Mouse (Mus musculus): ENCODE data around the gene Rnf135.

DNA sequence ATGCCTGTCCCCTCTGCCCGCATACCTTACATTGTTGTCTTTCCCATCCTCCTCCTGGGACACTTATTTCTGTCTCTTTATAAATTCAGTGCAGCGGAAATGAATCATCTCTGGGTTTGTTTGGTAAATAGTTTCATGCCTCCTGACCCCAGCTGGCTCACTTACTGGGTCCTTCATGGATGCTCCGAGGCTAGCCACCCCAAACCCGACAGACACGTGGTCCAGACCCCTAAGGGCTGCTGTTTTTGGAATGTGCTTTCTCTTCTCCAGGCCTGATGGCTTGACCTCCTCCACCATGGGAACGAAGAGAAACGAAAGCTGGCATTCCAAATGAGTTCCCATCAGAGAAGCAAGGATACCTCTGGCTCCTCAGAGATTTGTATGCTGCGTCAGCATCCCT lies 31.3 kb upstream of the Rnf135 start:
- TF ChIP-seq CTCF (IDR thresholded peaks at IDR 0.05; ENCODE audit: borderline replicate concordance, insufficient read depth, low read depth, low read length) = no peak
- no peak for TF ChIP-seq POLR2A (IDR thresholded peaks at IDR 0.05; ENCODE audit: borderline replicate concordance, insufficient read depth, low read length)
